Mouse (Mus musculus) embryonic facial prominence, embryonic 12.5 days (tissue): ENCODE data around the gene Rasgef1c. TPM values are rescaled to one million over a fixed set of nuclear protein-coding genes. Genes with fewer than 3 reads are reported as not detected.

ENCODE experiments used
- microRNA-seq: library from miRNA; unstranded; fragments of <30 nt; microRNA quantifications from one replicate; pipeline ENCODE4, GENCODE M21; 2017
- polyA plus RNA-seq: library from polyadenylated mRNA; unstranded; fragments of >200 nt; fragmentation: Nextera tagmentation; extraction: Ambion mirVana; gene quantifications from 2 replicates; pipeline ENCODE4 v1.2.1, GENCODE M21; 2016

Gene Rasgef1c
- polyA plus RNA-seq, 1 experiment from 2014 or later = 0.26 TPM

Small RNA genes within 50 kb of the gene (microRNA-seq; reads per million reads assigned to microRNA genes)
- gene Gm23492 = not detected

Other genes starting within 250 kb of the Rasgef1c start
- gene Scgb3a1, start 238.2 kb upstream of the Rasgef1c start, polyA plus RNA-seq = not detected in 2 replicates
- 85.9 and 90.0 TPM in 2 replicates for gene Cnot6, start 189.1 kb upstream of the Rasgef1c start, polyA plus RNA-seq
- gene Gfpt2, start 107.7 kb upstream of the Rasgef1c start, polyA plus RNA-seq = 25.3 and 27.5 TPM in 2 replicates
- 39.3 and 46.2 TPM in 2 replicates for gene Mapk9, start 55.1 kb upstream of the Rasgef1c start, polyA plus RNA-seq
- 85.6 and 88.5 TPM in 2 replicates for gene Rnf130, start 123.5 kb downstream of the Rasgef1c start, polyA plus RNA-seq
- 50.7 and 51.2 TPM in 2 replicates for gene Tbc1d9b, start 229.6 kb downstream of the Rasgef1c start, polyA plus RNA-seq